Mouse (Mus musculus) gastrocnemius, postnatal 10 days (tissue): ENCODE measurements at regions not wholly inside any gene's neighbourhood (a gene's known extent, or its start where the extent isn't known, plus 50 kb on each side); places are given as distances from the start of the nearest gene placed in this dataset.

ENCODE experiments used
- DNase-seq: peaks from one replicate; pipeline ENCODE4 v3.0.0; 2021; ENCODE audit warnings: mixed read lengths

GRCm38 (mm10) chr17:47140969-47141842 lies 130.8 kb upstream of the Ubr2 start:
- peak; percentile 48 for DNase-seq

DNA sequence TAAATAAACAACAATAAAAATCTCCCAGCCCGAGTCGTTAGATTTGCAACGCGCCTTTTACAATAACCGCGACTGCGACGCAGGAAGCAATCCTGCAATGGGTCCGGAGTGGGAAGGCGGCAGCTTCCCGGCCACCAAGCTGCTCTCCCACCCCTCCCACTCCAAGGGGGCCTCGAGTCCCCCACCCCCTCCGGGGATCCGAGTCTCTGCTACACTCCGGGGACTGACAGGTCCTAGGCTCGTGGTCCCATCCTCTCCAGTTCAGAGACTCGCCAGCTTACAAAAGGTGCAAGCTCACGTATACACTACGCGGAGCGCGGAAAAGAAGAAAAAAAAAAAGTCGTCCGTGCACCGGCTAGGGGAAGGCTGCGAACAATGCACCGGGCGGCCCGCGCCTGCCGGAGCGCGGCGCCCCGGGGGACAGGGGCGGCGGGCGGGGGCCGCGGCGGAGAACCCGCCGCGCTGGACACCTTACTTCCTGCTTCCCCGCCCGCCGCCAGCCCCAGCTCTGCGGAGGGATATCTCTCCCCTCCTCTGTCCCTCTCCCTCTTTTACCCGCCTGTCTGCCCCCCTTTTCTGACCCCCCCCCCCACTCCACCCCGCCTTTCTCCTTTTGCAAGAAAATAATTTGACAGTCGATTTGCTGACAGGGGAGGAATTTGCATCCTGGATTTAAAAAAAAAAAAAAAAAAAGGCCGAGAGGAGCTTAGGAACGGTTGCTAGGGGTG lies 130.0 kb upstream of the Ubr2 start:
- DNase-seq = peak; percentile 66

DNA sequence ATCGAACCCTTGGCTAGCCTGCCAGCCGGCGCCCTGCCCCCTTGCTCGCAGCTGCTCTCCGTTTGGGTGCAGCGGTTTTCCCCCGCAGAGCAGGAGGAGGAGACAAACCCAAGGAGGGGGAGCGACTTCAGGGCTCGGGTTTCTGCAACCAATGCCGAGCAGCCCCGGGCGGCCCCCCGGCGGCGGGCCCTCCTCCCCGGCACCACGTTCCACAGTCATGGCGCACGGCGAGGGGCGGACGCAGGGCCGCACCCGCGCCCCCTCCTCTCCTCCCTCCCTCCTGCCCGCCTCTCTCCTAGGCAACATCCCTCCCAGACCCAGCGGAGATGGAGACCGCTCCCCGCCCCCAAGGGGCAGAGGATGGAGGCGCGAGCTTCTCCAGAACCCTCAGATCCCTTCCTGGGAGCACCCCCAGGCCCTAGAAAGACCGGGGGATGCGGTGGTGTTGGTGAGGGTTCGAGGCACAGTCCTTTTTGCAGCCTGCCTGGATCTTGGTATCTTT lies 129.4 kb upstream of the Ubr2 start:
- peak; percentile 86 for DNase-seq

GRCm38 (mm10) chr17:47139171-47139617 lies 128.8 kb upstream of the Ubr2 start:
- DNase-seq = peak; percentile 16

DNA sequence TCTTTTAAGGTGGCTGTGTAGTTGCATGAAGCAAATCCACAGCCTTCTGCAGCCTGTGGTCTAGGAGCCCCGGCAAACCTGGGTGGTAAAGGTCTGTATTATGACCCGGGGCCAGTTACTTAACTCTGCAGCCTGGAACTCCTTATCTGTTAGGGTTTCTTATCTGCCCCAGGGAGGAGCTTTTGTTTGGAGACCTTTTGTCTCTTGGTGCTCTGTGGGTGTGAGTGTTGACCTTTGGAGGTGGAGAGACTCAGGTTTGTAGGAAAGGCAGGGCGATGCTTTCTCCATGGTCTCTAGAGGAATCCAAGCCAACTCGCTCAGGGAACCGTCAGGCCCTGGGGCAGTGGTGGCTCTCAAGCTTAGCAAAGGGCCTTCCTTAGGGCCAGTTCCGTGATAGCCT lies 127.8 kb upstream of the Ubr2 start:
- no peak for DNase-seq

- no peak for DNase-seq
Measured at GRCm38 (mm10) chr17:47135391-47135790, 125.0 kb upstream of the Ubr2 start.

- DNase-seq = no peak
Measured at GRCm38 (mm10) chr17:47133785-47134184, 123.4 kb upstream of the Ubr2 start.

DNA sequence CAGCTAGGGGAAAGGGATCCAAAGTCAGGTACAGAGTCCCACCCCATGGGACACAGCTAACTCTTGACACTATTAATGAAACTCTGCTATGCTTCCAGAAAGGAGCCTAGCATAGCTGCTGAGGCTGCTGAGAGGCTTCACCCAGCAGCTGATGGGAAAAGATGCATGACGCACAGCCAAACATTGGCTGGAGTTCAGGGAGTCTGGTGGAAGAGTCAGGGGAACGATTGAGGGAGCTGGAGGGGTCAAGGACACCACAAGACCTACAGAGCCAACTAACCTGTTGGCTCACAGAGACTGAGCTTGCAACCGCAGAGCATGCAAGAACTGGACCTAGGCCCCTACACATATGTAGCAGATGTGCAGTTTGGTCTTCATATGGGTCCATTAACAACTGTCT lies 117.2 kb upstream of the Ubr2 start:
- DNase-seq = no peak

DNA sequence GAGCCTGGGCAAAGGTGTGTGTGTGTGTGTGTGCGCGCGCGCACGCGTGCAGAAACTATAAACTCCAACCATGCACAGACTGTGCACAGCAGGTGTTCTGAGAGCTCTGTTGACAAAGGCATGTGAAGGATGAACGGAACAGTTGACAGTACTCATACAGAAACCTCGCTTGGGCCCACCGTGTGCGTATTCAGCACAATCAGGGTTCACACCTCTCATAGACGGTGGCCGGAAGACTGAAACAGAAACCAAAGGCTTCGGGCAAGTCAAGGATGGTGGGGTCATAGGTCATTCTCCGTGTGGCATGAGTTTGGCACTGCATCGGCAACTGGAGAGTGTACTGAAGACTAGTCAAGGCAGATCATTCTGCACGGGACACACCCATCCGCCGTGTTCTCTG lies 113.2 kb upstream of the Ubr2 start:
- DNase-seq = no peak

DNA sequence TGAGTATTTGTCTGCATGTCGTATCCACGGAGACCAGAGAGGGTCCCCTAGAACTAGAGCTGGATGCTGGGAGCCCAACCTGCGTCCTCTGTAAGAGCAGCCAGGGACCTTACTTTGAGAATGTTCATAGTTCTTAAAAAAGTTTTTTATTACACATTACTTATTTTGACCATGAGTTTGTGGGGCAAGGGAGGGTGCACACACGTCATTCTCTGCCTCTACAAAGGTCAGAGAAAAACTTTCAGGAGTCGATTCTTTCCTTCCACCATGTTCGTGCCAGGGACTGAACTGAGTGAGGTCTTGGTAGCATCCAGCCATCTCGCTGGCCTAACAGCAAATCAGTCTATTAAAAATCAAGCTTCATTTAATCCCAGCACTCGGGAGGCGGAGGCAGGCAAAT lies 111.9 kb upstream of the Ubr2 start:
- DNase-seq = no peak

GRCm38 (mm10) chr17:47118010-47118409 lies 107.7 kb upstream of the Ubr2 start:
- DNase-seq = no peak

GRCm38 (mm10) chr17:47115754-47116153 lies 105.4 kb upstream of the Ubr2 start:
- peak; percentile 32 for DNase-seq

GRCm38 (mm10) chr17:47115141-47115540 lies 104.8 kb upstream of the Ubr2 start:
- no peak for DNase-seq

GRCm38 (mm10) chr17:47114736-47115135 lies 104.4 kb upstream of the Ubr2 start:
- DNase-seq = no peak

- DNase-seq = no peak
Measured at GRCm38 (mm10) chr17:47112556-47113225, 102.3 kb upstream of the Ubr2 start.

GRCm38 (mm10) chr17:47110836-47111235 lies 100.5 kb upstream of the Ubr2 start:
- no peak for DNase-seq

DNA sequence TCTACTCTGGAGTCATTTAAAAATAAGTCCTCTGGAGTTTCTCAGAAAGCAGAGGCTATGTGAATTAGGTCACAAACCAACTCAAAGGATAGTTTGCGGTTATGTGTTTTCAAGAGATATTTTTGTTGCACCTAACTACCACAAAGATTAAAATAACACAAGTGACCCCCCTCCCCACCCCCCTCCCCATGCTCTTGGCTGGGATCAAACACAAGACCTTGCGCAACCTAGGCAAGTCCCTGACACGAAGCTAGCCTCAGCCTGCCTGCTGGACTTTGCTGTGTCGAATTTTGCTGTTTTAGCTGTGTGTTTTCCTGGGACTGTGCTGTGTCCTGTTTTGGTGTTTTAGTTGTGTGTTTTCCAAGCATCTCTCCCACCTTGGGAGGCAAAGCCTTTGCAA lies 94.0 kb upstream of the Ubr2 start:
- DNase-seq = no peak

DNA sequence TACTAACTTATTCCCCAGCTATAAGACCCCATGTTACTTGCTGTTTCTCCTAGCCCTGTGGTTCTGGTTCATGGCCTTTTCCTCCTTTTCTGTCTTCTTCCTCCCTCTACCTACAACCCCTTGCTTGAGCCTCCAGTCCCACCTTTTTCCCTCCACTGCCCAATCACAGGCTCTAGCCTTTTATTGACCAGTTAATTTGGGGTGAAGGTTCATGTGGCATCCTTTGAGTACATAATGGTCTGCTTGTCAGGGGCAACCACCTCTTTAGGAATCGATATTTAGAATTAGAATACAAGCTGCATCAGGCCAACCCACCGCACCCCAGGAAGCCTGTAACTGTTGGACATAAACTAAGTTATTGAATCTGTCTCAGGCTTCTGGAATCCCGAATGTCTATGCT lies 84.8 kb upstream of the Ubr2 start:
- no peak for DNase-seq

DNA sequence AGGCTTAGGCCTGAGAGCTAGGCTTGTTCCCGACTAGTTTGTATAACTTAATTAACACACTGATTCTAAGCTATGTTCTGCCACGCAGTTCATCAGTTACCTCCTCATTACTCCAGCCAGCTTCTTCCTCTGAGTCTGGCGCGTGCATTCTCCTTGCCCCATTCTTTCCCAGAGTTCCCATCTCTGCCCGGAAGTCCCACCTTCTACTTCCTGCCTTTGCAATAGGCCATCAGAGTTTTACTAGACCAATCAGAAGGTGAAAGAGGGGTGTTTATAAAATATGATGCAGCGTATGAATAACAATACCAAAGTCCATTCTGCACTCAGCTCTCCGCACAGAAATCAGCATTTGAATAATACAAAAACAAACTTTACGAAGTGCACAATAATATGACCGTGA lies 81.7 kb upstream of the Ubr2 start:
- no peak for DNase-seq

DNA sequence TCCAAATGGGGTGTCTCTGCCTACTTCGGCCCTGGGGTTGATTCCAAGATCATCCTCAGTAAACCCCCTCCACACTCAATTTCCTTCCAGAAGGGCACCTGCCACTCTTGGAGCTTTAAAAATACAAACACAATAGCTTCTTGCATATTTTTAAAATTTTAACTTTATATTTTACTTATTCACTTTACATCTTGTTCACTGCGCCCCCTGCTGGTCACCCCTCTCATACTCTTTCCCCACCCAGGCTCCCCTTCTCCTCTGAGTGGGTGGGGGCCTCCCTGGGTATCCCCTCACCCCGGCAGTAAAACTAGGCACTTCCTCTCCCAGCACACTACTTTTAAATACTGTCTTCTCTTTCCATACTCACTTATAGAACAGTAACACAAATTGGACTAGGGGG lies 79.4 kb upstream of the Ubr2 start:
- DNase-seq = peak; percentile 30

GRCm38 (mm10) chr17:47069206-47069605 lies 58.9 kb upstream of the Ubr2 start:
- DNase-seq = no peak

DNA sequence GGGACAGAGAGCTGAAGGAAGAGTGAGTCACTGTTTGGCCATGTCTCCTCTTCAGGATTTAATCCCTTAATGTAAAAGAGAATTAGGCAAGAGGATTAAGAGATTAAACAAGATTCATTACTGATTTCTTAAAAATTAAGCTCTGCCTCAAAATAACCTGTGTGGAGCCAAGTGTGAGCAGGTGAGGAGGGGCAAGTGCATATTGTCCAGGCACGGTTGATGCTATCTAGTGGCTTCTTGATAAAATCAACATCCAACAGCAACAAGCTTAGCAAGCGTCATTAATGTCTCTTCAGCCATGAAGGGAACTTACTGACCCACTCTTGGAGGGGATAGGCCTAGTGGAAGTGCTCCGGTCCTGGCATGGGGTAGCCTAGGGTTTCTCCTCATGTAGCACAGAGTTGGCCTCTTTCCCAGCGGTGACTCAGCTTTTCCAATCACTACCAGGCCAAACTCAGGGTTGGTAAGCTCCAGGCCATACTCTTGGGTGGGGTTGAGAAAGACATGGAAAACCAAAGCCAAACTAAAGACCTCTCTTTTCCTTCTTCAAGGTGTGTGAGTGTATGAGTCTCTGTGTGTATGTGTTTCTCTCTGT lies 55.0 kb upstream of the Ubr2 start:
- peak; percentile 22 for DNase-seq
